Mouse (Mus musculus) liver, adult 2 months (tissue): ENCODE data around the gene Il21r. TPM values are rescaled to one million over a fixed set of nuclear protein-coding genes. Genes with fewer than 3 reads are reported as not detected.

Experiments
- DNase-seq: peaks from one replicate; pipeline ENCODE4 v3.0.0-alpha.2; 2011; ENCODE audit warnings: low read depth, low spot score; ENCODE audit errors: extremely low read depth
- H3K27ac ChIP-seq: fragments of 200-500 bp; replicated peaks from 2 replicates; pipeline ENCODE4 v1.5.1; 2012; ENCODE audit warnings: low read depth, mild to moderate bottlenecking, control low read depth, inconsistent platforms, low read length; ENCODE audit not compliant: insufficient read depth
- H3K27me3 ChIP-seq: fragments of 200-500 bp; 2 replicates; pipeline ENCODE4 v1.6.1; 2012; ENCODE audit warnings: mild to moderate bottlenecking, moderate library complexity, low read length, inconsistent platforms; ENCODE audit not compliant: control insufficient read depth, insufficient read depth
- H3K36me3 ChIP-seq: fragments of 200-500 bp; 2 replicates; pipeline ENCODE4 v1.6.1; 2012; ENCODE audit warnings: low read length, inconsistent platforms; ENCODE audit not compliant: control insufficient read depth, insufficient read depth
- H3K4me1 ChIP-seq: fragments of 200-500 bp; 2 replicates; pipeline ENCODE4 v1.6.1; 2011; ENCODE audit warnings: low read length; ENCODE audit not compliant: control insufficient read depth, insufficient read depth
- H3K4me3 ChIP-seq: fragments of 200-500 bp; 2 replicates; pipeline ENCODE4 v1.5.1; 2011; ENCODE audit warnings: low read depth, mild to moderate bottlenecking, control low read depth, low read length, moderate library complexity; ENCODE audit not compliant: insufficient read depth
- H3K79me2 ChIP-seq: fragments of 200-500 bp; 2 replicates; pipeline ENCODE4 v1.6.1; 2012; ENCODE audit warnings: inconsistent platforms, mild to moderate bottlenecking, low read length, moderate library complexity; ENCODE audit not compliant: control insufficient read depth, insufficient read depth
- H3K9ac ChIP-seq: fragments of 200-500 bp; 2 replicates; pipeline ENCODE4 v1.6.1; 2012; ENCODE audit warnings: low read depth, mild to moderate bottlenecking, control low read depth, inconsistent platforms, low read length
- CTCF ChIP-seq: fragments of 200-500 bp; IDR thresholded peaks from 2 replicates; pipeline ENCODE4 v1.5.1; 2011; ENCODE audit warnings: low read depth, low read length, control low read depth
- POLR2A ChIP-seq: fragments of 200-500 bp; IDR thresholded peaks from 2 replicates; pipeline ENCODE4 v1.6.1; 2011; ENCODE audit warnings: low read length, control low read depth; ENCODE audit not compliant: insufficient read depth; ENCODE audit errors: extremely low read depth
- WGBS: fragments of 180-500 bp; shearing (Covaris S2); methylation state at CpG from one replicate; pipeline ENCODE4 v1.1.7; 2018; 5-methylcytosine and 5-hydroxymethylcytosine counted together
- polyA plus RNA-seq: library from polyadenylated mRNA; depleted of rRNA; stranded (reverse); fragments of >200 nt; gene quantifications from 2 replicates; pipeline ENCODE4 v1.2.3, GENCODE M21; 2012
- total RNA-seq: library from RNA; depleted of rRNA; stranded (reverse); fragments of >200 nt; gene quantifications from 2 replicates; pipeline ENCODE4 v1.2.3, GENCODE M21; 2014

Gene Il21r
- total and polyA plus RNA-seq, 2 experiments = 0.09 to 1.2 TPM

GRCm38 (mm10) chr7:125622741-125623685, 19.8 kb downstream of the Il21r start:
- Histone ChIP-seq H3K9ac (no peak overlapping the region), H3K4me1 (no peaks in the 10 kb centered on the region), H3K27ac (peak overlapping the region; percentile 15; the same call in 1 of the 2 replicates), H3K79me2 (no peaks in the 10 kb centered on the region), H3K36me3 (no peaks in the 10 kb centered on the region), H3K4me3 (no peak overlapping the region), H3K27me3 (no peaks in the 10 kb centered on the region)
- peak; percentile 36 for DNase-seq
- 63% methylated on average over 7 of the region's 7 CpGs for WGBS
- TF ChIP-seq CTCF (no peak), POLR2A (no peak)

DNA sequence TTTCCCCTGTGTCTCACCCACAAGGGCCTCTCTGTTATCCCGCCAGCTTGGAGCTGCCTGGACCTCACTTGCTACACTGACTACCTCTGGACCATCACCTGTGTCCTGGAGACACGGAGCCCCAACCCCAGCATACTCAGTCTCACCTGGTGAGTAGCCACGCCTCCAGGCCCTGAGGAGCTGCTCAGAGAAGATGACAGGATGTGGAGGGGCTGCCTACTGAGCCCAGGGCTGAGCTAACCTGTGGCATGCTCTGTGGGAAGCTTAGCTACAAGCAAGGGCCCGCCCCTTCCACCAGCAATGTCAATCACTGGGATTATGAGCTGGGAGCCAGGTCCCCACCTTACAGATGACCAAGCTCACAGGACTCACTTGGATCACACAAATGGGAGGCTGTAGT, 22.0 kb downstream of the Il21r start:
- 72% methylated on average over 4 of the region's 4 CpGs for WGBS
- Histone ChIP-seq H3K27ac (no peak overlapping the region), H3K79me2 (no peaks in the 10 kb centered on the region), H3K9ac (no peak overlapping the region), H3K4me1 (no peaks in the 10 kb centered on the region), H3K27me3 (no peaks in the 10 kb centered on the region), H3K36me3 (no peaks in the 10 kb centered on the region), H3K4me3 (no peak overlapping the region)
- DNase-seq = no peak
- no peak for TF ChIP-seq CTCF
- TF ChIP-seq POLR2A = no peak

- H3K27ac ChIP-seq = no peak overlapping the region
- H3K36me3 ChIP-seq = no peaks in the 10 kb centered on the region
- no peak overlapping the region for H3K4me3 ChIP-seq
- H3K27me3 ChIP-seq = no peaks in the 10 kb centered on the region
- no peaks in the 10 kb centered on the region for H3K4me1 ChIP-seq
- DNase-seq = no peak
- no peak overlapping the region for H3K9ac ChIP-seq
- no peaks in the 10 kb centered on the region for H3K79me2 ChIP-seq
- WGBS = 46% methylated on average over 7 of the region's 7 CpGs
- no peak for TF ChIP-seq POLR2A
- no peak for TF ChIP-seq CTCF
Measured at GRCm38 (mm10) chr7:125625829-125626228, 22.6 kb downstream of the Il21r start.

DNA sequence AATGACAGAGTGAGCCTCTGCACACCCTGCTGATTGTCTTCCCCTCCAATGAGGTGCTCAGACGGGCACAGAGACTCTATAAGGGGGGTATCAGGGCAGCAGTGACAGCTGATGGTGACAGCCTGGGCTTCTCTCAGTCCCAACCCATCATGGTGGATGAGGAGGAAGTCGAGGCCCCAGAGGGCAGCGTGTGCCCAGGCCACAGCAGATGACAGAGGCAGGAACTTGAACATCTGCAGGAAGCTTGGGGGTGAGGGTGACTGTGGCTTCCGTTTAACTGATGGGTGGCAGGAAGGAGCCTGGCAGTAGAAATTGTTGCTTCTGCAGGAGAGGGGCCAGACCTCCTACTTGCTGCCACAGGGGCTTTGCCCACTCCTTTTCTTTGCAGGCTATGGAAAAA, 27.1 kb downstream of the Il21r start:
- H3K79me2 ChIP-seq = no peaks in the 10 kb centered on the region
- DNase-seq = no peak
- 63% methylated on average over 4 of the region's 4 CpGs for WGBS
- H3K4me1 ChIP-seq = no peaks in the 10 kb centered on the region
- no peak overlapping the region for H3K9ac ChIP-seq
- no peak overlapping the region for H3K27ac ChIP-seq
- H3K4me3 ChIP-seq = no peak overlapping the region
- no peaks in the 10 kb centered on the region for H3K36me3 ChIP-seq
- TF ChIP-seq CTCF = no peak
- TF ChIP-seq POLR2A = no peak
- H3K27me3 ChIP-seq = no peaks in the 10 kb centered on the region

GRCm38 (mm10) chr7:125630989-125631388, 27.8 kb downstream of the Il21r start:
- no peak overlapping the region for H3K4me3 ChIP-seq
- H3K27ac ChIP-seq = no peak overlapping the region
- H3K9ac ChIP-seq = no peak overlapping the region
- H3K36me3 ChIP-seq = no peaks in the 10 kb centered on the region
- no peaks in the 10 kb centered on the region for H3K79me2 ChIP-seq
- no peak for TF ChIP-seq POLR2A
- no peak for TF ChIP-seq CTCF
- H3K27me3 ChIP-seq = no peaks in the 10 kb centered on the region
- H3K4me1 ChIP-seq = no peaks in the 10 kb centered on the region
- 90% methylated on average over 3 of the region's 3 CpGs for WGBS
- DNase-seq = no peak
